ENCODE assay signal across 10 mouse cellular contexts in genomic region chr15:84209517-84210412, GRCm38 (mm10). TPM values are rescaled to one million over a fixed set of nuclear protein-coding genes. Genes with fewer than 3 reads are reported as not detected.
DNase-seq lines count a peak whose midpoint lies in the region; ATAC-seq and TF ChIP-seq lines count a peak whose summit lies in the region.
"Had no signal": no experiment of that assay in that cellular context is flagged by ENCODE, and none has a peak within 500 bp of the region (broad histone marks: within the 10 kb centered on the region; RNA-seq: fewer than 3 reads in every experiment).

No protein-coding gene starts in this region.

- 83% methylated on average over 11 of the region's 11 CpGs for WGBS in forebrain, embryonic 14.5 days
- 85% methylated on average over 11 of the region's 11 CpGs for WGBS in forebrain, embryonic 10.5 days
- 66% methylated on average over 11 of the region's 11 CpGs for WGBS in lung, postnatal 0 days
- 91% methylated on average over 11 of the region's 11 CpGs for WGBS in midbrain, embryonic 13.5 days

- DNase-seq in forebrain, embryonic 14.5 days (ENCODE audit: low spot score): no peak
- DNase-seq in forebrain, embryonic 10.5 days (ENCODE audit: extremely low spot score, low spot score): no peak
- DNase-seq in lung, postnatal 0 days (ENCODE audit: low spot score): peak; percentile 36
- no peak for DNase-seq in lung, adult 18-20 months
- peak; percentile 86 for DNase-seq in liver
- DNase-seq in spleen, postnatal 4 days (ENCODE audit: low spot score in 2 of 2): peak; percentile 71 to 78
- DNase-seq: B cell, adult 2 months; cerebellum, postnatal 14 days had no signal

- no peak overlapping the region for H3K9ac ChIP-seq in forebrain, embryonic 14.5 days (ENCODE audit: low read length)
- no peak overlapping the region for H3K9ac ChIP-seq in lung, postnatal 0 days (replicated peaks; ENCODE audit: low read depth)
- H3K9ac ChIP-seq in midbrain, embryonic 13.5 days (replicated peaks): no peak overlapping the region

- no peak overlapping the region for H3K4me3 ChIP-seq in forebrain, embryonic 14.5 days (ENCODE audit: low read depth, low read length)
- no peak overlapping the region for H3K4me3 ChIP-seq in forebrain, embryonic 10.5 days
- H3K4me3 ChIP-seq in lung, postnatal 0 days (ENCODE audit: low read depth, low read length): no peak overlapping the region
- no peak overlapping the region for H3K4me3 ChIP-seq in midbrain, embryonic 13.5 days (replicated peaks)

- no peaks in the 10 kb centered on the region for H3K9me3 ChIP-seq in forebrain, embryonic 14.5 days (replicated peaks; ENCODE audit: control insufficient read depth, low read length)
- no peaks in the 10 kb centered on the region for H3K9me3 ChIP-seq in forebrain, embryonic 10.5 days
- H3K9me3 ChIP-seq in lung, postnatal 0 days (ENCODE audit: low read length): no peaks in the 10 kb centered on the region
- H3K9me3 ChIP-seq in midbrain, embryonic 13.5 days: no peaks in the 10 kb centered on the region

- peaks cover 75% of the 10 kb centered on the region for H3K36me3 ChIP-seq in forebrain, embryonic 14.5 days (ENCODE audit: control insufficient read depth, insufficient read depth, low read length)
- peaks cover 92% of the 10 kb centered on the region for H3K36me3 ChIP-seq in forebrain, embryonic 10.5 days (replicated peaks)
- peaks cover 14% of the 10 kb centered on the region; the same call in 1 of the 2 replicates for H3K36me3 ChIP-seq in lung, postnatal 0 days (ENCODE audit: insufficient read depth, low read length)
- peaks cover 73% of the 10 kb centered on the region for H3K36me3 ChIP-seq in midbrain, embryonic 13.5 days

- TF ChIP-seq CTCF in lung, postnatal 0 days (IDR thresholded peaks at IDR 0.05): no peak

- no peak overlapping the region for H3K4me2 ChIP-seq in forebrain, embryonic 14.5 days (ENCODE audit: low read length)
- no peak overlapping the region for H3K4me2 ChIP-seq in lung, postnatal 0 days (replicated peaks; ENCODE audit: low read depth, low read length)
- no peak overlapping the region for H3K4me2 ChIP-seq in midbrain, embryonic 13.5 days (replicated peaks)

- no peaks in the 10 kb centered on the region for H3K27me3 ChIP-seq in forebrain, embryonic 14.5 days (replicated peaks; ENCODE audit: control insufficient read depth, insufficient read depth, low read length)
- H3K27me3 ChIP-seq in forebrain, embryonic 10.5 days (ENCODE audit: poor library complexity, severe bottlenecking): no peaks in the 10 kb centered on the region
- no peaks in the 10 kb centered on the region for H3K27me3 ChIP-seq in lung, postnatal 0 days (replicated peaks; ENCODE audit: insufficient read depth, low read length)
- H3K27me3 ChIP-seq in midbrain, embryonic 13.5 days: no peaks in the 10 kb centered on the region

- no peak for ATAC-seq in forebrain, embryonic 14.5 days
- peak; percentile 55 for ATAC-seq in lung, postnatal 0 days
- ATAC-seq in inflammation-experienced regulatory T-cells, adult 6 months: no peak
- ATAC-seq in midbrain, embryonic 13.5 days: no peak

- 0 out of 2 replicates have a peak, but pooled peaks have one; percentile 32 for TF ChIP-seq EP300 in lung, postnatal 0 days (IDR thresholded peaks at IDR 0.05)

- no peaks in the 10 kb centered on the region for H3K4me1 ChIP-seq in forebrain, embryonic 14.5 days (ENCODE audit: control insufficient read depth, insufficient read depth, low read length)
- peaks cover 29% of the 10 kb centered on the region for H3K4me1 ChIP-seq in forebrain, embryonic 10.5 days
- H3K4me1 ChIP-seq in lung, postnatal 0 days (ENCODE audit: insufficient read depth, low read depth, low read length): no peaks in the 10 kb centered on the region
- H3K4me1 ChIP-seq in midbrain, embryonic 13.5 days (replicated peaks): peaks cover 12% of the 10 kb centered on the region

- peak overlapping the region; percentile 9; the same call in 1 of the 2 replicates for H3K27ac ChIP-seq in forebrain, embryonic 14.5 days (ENCODE audit: low read depth, low read length)
- H3K27ac ChIP-seq in forebrain, embryonic 10.5 days: no peak overlapping the region
- H3K27ac ChIP-seq in lung, postnatal 0 days (ENCODE audit: low read length): no peak overlapping the region
- H3K27ac ChIP-seq in midbrain, embryonic 13.5 days: no peak overlapping the region

RNA-seq across cellular contexts. Expression of gene Samm50, which starts 17.7 kb away (rescaled TPM):
- polyA plus RNA-seq in forebrain, embryonic 14.5 days (2014; fragmentation: Nextera tagmentation; extraction: Ambion mirVana): 60.5 and 60.9 TPM in 2 replicates
- 112 and 113 TPM in 2 replicates for polyA plus RNA-seq in forebrain, embryonic 10.5 days (2016; fragmentation: Nextera tagmentation; extraction: Ambion mirVana)
- polyA plus RNA-seq in lung, postnatal 0 days (2015; fragmentation: Nextera tagmentation; extraction: Ambion mirVana): 59.9 and 63.5 TPM in 2 replicates
- polyA plus RNA-seq in inflammation-experienced regulatory T-cells, adult 6 months (2017; shearing (Covaris generic)): 10 to 100 TPM; 31.9 to 49.9 (median 46.9) TPM
- polyA plus RNA-seq in midbrain, embryonic 13.5 days (2015; fragmentation: Nextera tagmentation; extraction: Ambion mirVana): 83.1 and 85.9 TPM in 2 replicates

RNA-seq across cellular contexts. Expression of gene Parvb, which starts 22.1 kb away (rescaled TPM):
- polyA plus RNA-seq in forebrain, embryonic 14.5 days (2014; fragmentation: Nextera tagmentation; extraction: Ambion mirVana): 2.5 and 2.9 TPM in 2 replicates
- polyA plus RNA-seq in forebrain, embryonic 10.5 days (2016; fragmentation: Nextera tagmentation; extraction: Ambion mirVana): 3.3 and 4.4 TPM in 2 replicates
- 7.9 and 8.5 TPM in 2 replicates for polyA plus RNA-seq in lung, postnatal 0 days (2015; fragmentation: Nextera tagmentation; extraction: Ambion mirVana)
- 1 to 10 TPM in 1 of 3 experiments, under 1 TPM in 1, not detected in 1; 0.89 to 2.1 TPM for polyA plus RNA-seq in inflammation-experienced regulatory T-cells, adult 6 months (2017; shearing (Covaris generic))
- 4.7 and 6.2 TPM in 2 replicates for polyA plus RNA-seq in midbrain, embryonic 13.5 days (2015; fragmentation: Nextera tagmentation; extraction: Ambion mirVana)

RNA-seq across cellular contexts. Expression of gene Pnpla3, which starts 42.1 kb away (rescaled TPM):
- polyA plus RNA-seq in forebrain, embryonic 14.5 days (2014; fragmentation: Nextera tagmentation; extraction: Ambion mirVana): 1.7 and 1.9 TPM in 2 replicates
- polyA plus RNA-seq in forebrain, embryonic 10.5 days (2016; fragmentation: Nextera tagmentation; extraction: Ambion mirVana): 1.5 and 1.8 TPM in 2 replicates
- 0.27 and 0.49 TPM in 2 replicates for polyA plus RNA-seq in lung, postnatal 0 days (2015; fragmentation: Nextera tagmentation; extraction: Ambion mirVana)
- polyA plus RNA-seq in inflammation-experienced regulatory T-cells, adult 6 months (2017; shearing (Covaris generic)): under 1 TPM in 1 of 3 experiments, not detected in 2; 0.61 TPM
- polyA plus RNA-seq in midbrain, embryonic 13.5 days (2015; fragmentation: Nextera tagmentation; extraction: Ambion mirVana): 4.1 and 4.5 TPM in 2 replicates

Comparison
In these comparisons a context has a peak if more than half of its experiments do, and no peak if none do; other contexts are left out.
1. DNase-seq: peak in lung, postnatal 0 days (single experiment), liver (single experiment) and spleen, postnatal 4 days (2 of 2); none in forebrain, embryonic 14.5 days (single experiment), forebrain, embryonic 10.5 days (single experiment) and lung, adult 18-20 months (0 of 2).